Mouse (Mus musculus) embryonic facial prominence, embryonic 12.5 days (tissue): ENCODE results near the gene Fer. TPM values are rescaled to one million over a fixed set of nuclear protein-coding genes. Genes with fewer than 3 reads are reported as not detected.

ENCODE experiments used
- ATAC-seq: fragments of 200-750 bp; cut with Nextera tagmentation; 2 replicates; pipeline ENCODE4 v1.8.0; 2017; ENCODE audit not compliant: insufficient number of reproducible peaks, insufficient read depth, low FRiP score, low TSS enrichment
- H3K27ac ChIP-seq: fragments of 300-500 bp; sonication (generic); 2 replicates; pipeline ENCODE4 v1.5.1; 2016; ENCODE audit warnings: mild to moderate bottlenecking
- H3K27me3 ChIP-seq: fragments of 300-500 bp; sonication (generic); 2 replicates; pipeline ENCODE4 v1.6.1; 2016; ENCODE audit warnings: mild to moderate bottlenecking, moderate library complexity
- H3K36me3 ChIP-seq: fragments of 300-500 bp; sonication (generic); 2 replicates; pipeline ENCODE4 v1.6.1; 2016; ENCODE audit warnings: mild to moderate bottlenecking
- H3K4me1 ChIP-seq: fragments of 300-500 bp; sonication (generic); 2 replicates; pipeline ENCODE4 v1.6.1; 2016
- H3K4me2 ChIP-seq: fragments of 300-500 bp; sonication (generic); replicated peaks from 2 replicates; pipeline ENCODE4 v1.6.1; 2016; ENCODE audit warnings: mild to moderate bottlenecking, moderate library complexity
- H3K4me3 ChIP-seq: fragments of 300-500 bp; sonication (generic); 2 replicates; pipeline ENCODE4 v1.5.1; 2016; ENCODE audit warnings: mild to moderate bottlenecking
- H3K9ac ChIP-seq: fragments of 300-500 bp; sonication (generic); 2 replicates; pipeline ENCODE4 v1.6.1; 2016; ENCODE audit warnings: mild to moderate bottlenecking, moderate library complexity
- H3K9me3 ChIP-seq: fragments of 300-500 bp; sonication (generic); 2 replicates; pipeline ENCODE4 v1.6.1; 2016; ENCODE audit warnings: mild to moderate bottlenecking, moderate library complexity
- whole genome bisulfite sequencing: fragments of 180-500 bp; shearing (Covaris S2); methylation state at CpG from one replicate; pipeline ENCODE4 v1.1.7; 2016; 5-methylcytosine and 5-hydroxymethylcytosine counted together
- polyA plus RNA-seq: library from polyadenylated mRNA; unstranded; fragments of >200 nt; fragmentation: Nextera tagmentation; extraction: Ambion mirVana; gene quantifications from 2 replicates; pipeline ENCODE4 v1.2.1, GENCODE M21; 2016

Gene Fer
- polyA plus RNA-seq, 1 experiment from 2014 or later, result 32.2 TPM

DNA sequence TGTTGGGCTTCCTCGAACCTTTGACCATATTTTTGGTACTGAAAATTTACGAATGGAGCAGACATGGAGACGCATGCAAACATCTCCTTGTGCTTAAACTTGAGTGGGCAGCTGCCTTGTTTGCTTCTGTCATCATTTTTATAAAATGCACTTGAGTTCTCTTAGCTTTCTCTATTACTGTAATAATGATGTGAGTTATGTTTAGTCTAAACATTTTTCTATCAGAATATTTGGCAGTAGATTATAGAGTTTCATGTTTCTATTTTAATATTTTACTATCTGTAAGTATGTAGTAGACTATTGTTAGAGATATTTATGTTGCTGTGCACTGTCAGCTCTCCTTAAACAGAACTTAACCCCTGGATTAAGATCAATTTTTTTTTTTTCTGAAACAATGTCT, 128.3 kb downstream of the Fer start:
- no peak overlapping the region for H3K27ac ChIP-seq
- H3K27me3 ChIP-seq, result no peaks in the 10 kb centered on the region
- WGBS, result 92% methylated on average over 3 of the region's 3 CpGs
- no peak overlapping the region for H3K9ac ChIP-seq
- ATAC-seq, result no peak
- no peaks in the 10 kb centered on the region for H3K9me3 ChIP-seq
- H3K4me1 ChIP-seq, result no peaks in the 10 kb centered on the region
- H3K4me2 ChIP-seq, result no peak overlapping the region
- H3K36me3 ChIP-seq, result no peaks in the 10 kb centered on the region
- no peak overlapping the region for H3K4me3 ChIP-seq

- 93% methylated on average over 1 of the region's 1 CpGs for WGBS
- Histone ChIP-seq H3K4me2 (no peak overlapping the region), H3K27ac (no peak overlapping the region), H3K9me3 (no peaks in the 10 kb centered on the region), H3K4me1 (no peaks in the 10 kb centered on the region), H3K4me3 (no peak overlapping the region), H3K27me3 (no peaks in the 10 kb centered on the region), H3K9ac (no peak overlapping the region), H3K36me3 (no peaks in the 10 kb centered on the region)
- no peak for ATAC-seq
Observed at GRCm38 (mm10) chr17:63995921-63996320, 133.1 kb downstream of the Fer start.

GRCm38 (mm10) chr17:63997643-63998042, 134.8 kb downstream of the Fer start:
- H3K27me3 ChIP-seq, result no peaks in the 10 kb centered on the region
- H3K36me3 ChIP-seq, result no peaks in the 10 kb centered on the region
- no peaks in the 10 kb centered on the region for H3K4me1 ChIP-seq
- no peaks in the 10 kb centered on the region for H3K9me3 ChIP-seq
- H3K4me2 ChIP-seq, result no peak overlapping the region
- 82% methylated on average over 6 of the region's 6 CpGs for WGBS
- no peak overlapping the region for H3K4me3 ChIP-seq
- no peak overlapping the region for H3K27ac ChIP-seq
- no peak for ATAC-seq
- H3K9ac ChIP-seq, result no peak overlapping the region

GRCm38 (mm10) chr17:64003444-64003843, 140.6 kb downstream of the Fer start:
- Histone ChIP-seq H3K27me3 (no peaks in the 10 kb centered on the region), H3K4me1 (peaks cover 4% of the 10 kb centered on the region; the same call in 1 of the 2 replicates), H3K4me2 (no peak overlapping the region), H3K9me3 (no peaks in the 10 kb centered on the region), H3K4me3 (no peak overlapping the region), H3K27ac (no peak overlapping the region), H3K9ac (no peak overlapping the region), H3K36me3 (no peaks in the 10 kb centered on the region)
- ATAC-seq, result no peak
- WGBS, result 72% methylated on average over 13 of the region's 13 CpGs

DNA sequence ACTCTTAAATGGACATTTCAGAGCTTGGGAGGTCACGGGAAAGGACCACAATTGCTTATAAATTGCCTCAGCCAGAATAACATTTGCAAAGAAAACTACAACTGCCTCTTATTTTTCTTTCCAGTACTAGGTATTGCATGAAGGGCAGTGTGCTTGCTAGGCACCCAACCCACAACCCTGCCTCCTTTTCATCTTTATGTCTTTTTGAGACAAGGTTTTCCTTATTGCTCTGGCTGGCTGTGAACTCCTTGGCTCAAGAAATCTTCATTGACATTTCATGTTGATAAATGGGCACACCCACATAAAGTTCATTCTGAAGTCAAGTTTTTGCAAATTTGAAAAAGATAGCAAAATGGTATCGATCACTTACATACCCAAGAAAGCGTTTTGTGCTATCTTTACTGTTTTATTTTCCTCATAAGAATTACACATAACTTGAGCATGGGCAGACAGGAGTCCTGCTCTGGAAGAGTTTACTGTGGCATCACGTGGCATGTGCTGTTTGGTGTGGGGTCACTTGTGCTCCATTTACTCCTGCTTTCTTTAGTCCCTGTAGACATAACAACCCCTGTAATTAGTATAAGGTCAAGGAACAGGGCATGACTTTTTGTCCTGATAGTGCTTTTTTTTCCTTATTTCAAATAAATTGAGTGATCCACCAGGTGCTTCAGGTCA, 142.8 kb downstream of the Fer start:
- Histone ChIP-seq H3K4me1 (peaks cover 4% of the 10 kb centered on the region; the same call in 1 of the 2 replicates), H3K27ac (no peak overlapping the region), H3K9ac (no peak overlapping the region), H3K4me3 (no peak overlapping the region), H3K27me3 (no peaks in the 10 kb centered on the region), H3K9me3 (no peaks in the 10 kb centered on the region), H3K36me3 (no peaks in the 10 kb centered on the region), H3K4me2 (no peak overlapping the region)
- WGBS, result 68% methylated on average over 4 of the region's 4 CpGs
- ATAC-seq, result no peak

DNA sequence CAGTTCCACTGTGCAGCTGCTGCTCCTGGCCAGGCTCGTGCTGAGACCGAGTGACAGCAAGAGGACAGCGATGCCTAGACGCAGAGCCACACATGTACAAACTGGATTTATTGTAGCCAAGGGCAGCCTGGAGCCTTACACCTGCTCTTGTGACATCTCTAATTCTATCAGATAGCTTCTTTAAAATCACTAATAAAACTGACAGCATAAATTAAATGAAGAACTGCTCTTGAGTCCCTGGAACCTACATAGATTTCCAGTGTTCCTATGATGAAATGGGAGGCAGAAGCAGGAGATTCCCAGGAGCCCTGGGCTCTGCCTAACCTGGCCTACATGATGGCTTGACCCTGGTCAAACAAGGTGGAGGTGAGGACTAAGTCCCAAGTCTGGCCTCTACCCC, 153.7 kb downstream of the Fer start:
- Histone ChIP-seq H3K27ac (no peak overlapping the region), H3K4me3 (no peak overlapping the region), H3K4me2 (no peak overlapping the region), H3K4me1 (no peaks in the 10 kb centered on the region), H3K9me3 (no peaks in the 10 kb centered on the region), H3K9ac (no peak overlapping the region), H3K27me3 (no peaks in the 10 kb centered on the region), H3K36me3 (no peaks in the 10 kb centered on the region)
- WGBS, result 89% methylated on average over 4 of the region's 4 CpGs
- no peak for ATAC-seq

GRCm38 (mm10) chr17:64018240-64018639, 155.4 kb downstream of the Fer start:
- Histone ChIP-seq H3K4me1 (no peaks in the 10 kb centered on the region), H3K27ac (no peak overlapping the region), H3K9me3 (no peaks in the 10 kb centered on the region), H3K4me2 (no peak overlapping the region), H3K27me3 (no peaks in the 10 kb centered on the region), H3K4me3 (no peak overlapping the region), H3K9ac (no peak overlapping the region), H3K36me3 (no peaks in the 10 kb centered on the region)
- ATAC-seq, result no peak
- 91% methylated on average over 6 of the region's 6 CpGs for WGBS

DNA sequence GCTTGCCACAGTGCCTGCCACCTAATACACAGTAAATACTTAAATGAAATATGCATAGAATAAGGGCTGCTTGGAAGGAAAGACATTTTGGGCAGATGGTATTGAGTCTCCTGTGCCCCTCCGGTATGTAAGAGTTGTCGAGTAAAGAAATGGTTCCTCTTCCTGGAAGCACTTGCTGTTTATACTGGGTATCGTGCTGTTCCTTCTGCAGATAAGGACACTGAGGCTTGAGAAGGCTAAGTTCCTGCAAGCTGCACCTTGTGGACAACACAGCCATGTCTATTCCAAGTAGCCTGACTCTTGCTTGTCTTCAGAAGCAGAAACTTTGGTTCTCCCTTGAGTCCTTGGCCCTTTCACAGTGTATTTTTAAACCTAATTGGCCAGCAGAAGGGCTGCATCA, 156.0 kb downstream of the Fer start:
- no peaks in the 10 kb centered on the region for H3K36me3 ChIP-seq
- H3K4me2 ChIP-seq, result no peak overlapping the region
- H3K9ac ChIP-seq, result no peak overlapping the region
- WGBS, result 91% methylated on average over 3 of the region's 3 CpGs
- ATAC-seq, result no peak
- no peak overlapping the region for H3K4me3 ChIP-seq
- no peaks in the 10 kb centered on the region for H3K27me3 ChIP-seq
- H3K9me3 ChIP-seq, result no peaks in the 10 kb centered on the region
- no peak overlapping the region for H3K27ac ChIP-seq
- H3K4me1 ChIP-seq, result no peaks in the 10 kb centered on the region

DNA sequence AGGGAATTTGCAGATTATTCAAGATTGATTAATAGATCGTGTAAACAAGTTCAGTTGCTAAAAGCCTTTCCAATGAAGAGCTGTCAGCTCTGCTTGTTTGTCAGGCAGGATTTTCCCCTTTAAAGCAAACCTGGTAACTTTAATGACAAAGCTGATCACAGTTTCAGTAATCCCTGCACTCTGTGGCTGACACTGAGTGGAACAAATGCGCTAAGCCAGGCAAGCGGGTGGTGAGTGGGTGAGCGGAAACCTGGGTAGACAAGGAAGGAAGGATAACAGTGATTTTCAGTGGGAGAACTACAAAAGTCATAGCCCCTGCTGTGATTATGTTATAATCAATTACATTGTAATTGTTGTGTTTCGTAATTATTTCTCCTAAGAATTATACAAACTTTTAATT, 156.8 kb downstream of the Fer start:
- Histone ChIP-seq H3K36me3 (no peaks in the 10 kb centered on the region), H3K9me3 (no peaks in the 10 kb centered on the region), H3K4me3 (no peak overlapping the region), H3K9ac (no peak overlapping the region), H3K27ac (no peak overlapping the region), H3K4me1 (no peaks in the 10 kb centered on the region), H3K27me3 (no peaks in the 10 kb centered on the region), H3K4me2 (no peak overlapping the region)
- 70% methylated on average over 5 of the region's 5 CpGs for WGBS
- no peak for ATAC-seq

DNA sequence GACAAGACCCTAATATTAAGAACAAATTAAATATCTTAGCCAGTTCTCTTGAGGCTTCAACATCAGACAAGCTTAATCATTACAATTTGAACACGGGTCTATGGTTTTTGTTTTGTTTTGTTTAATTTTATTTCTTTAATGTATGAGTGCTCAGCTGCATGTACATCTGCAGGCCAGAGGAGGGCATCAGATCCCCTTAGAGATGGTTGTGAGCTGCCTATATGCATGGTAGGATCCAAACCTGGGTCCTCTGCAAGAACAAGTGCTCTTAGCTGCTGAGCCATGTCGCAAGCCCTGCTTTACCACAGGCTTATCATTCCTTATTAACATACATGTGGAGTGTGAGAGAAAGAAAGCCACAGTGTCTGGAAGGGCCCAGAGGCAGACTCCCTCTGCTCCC, 163.6 kb downstream of the Fer start:
- Histone ChIP-seq H3K9me3 (no peaks in the 10 kb centered on the region), H3K36me3 (no peaks in the 10 kb centered on the region), H3K27me3 (no peaks in the 10 kb centered on the region), H3K4me3 (no peak overlapping the region), H3K4me1 (no peaks in the 10 kb centered on the region), H3K9ac (no peak overlapping the region), H3K4me2 (no peak overlapping the region), H3K27ac (no peak overlapping the region)
- no peak for ATAC-seq
- WGBS, result 67% methylated on average over 2 of the region's 2 CpGs

- no peak overlapping the region for H3K4me2 ChIP-seq
- no peak for ATAC-seq
- H3K27me3 ChIP-seq, result no peaks in the 10 kb centered on the region
- H3K4me1 ChIP-seq, result no peaks in the 10 kb centered on the region
- no peak overlapping the region for H3K4me3 ChIP-seq
- no peak overlapping the region for H3K9ac ChIP-seq
- no peaks in the 10 kb centered on the region for H3K36me3 ChIP-seq
- H3K27ac ChIP-seq, result no peak overlapping the region
- H3K9me3 ChIP-seq, result no peaks in the 10 kb centered on the region
Observed at GRCm38 (mm10) chr17:64041771-64042170, 178.9 kb downstream of the Fer start.

DNA sequence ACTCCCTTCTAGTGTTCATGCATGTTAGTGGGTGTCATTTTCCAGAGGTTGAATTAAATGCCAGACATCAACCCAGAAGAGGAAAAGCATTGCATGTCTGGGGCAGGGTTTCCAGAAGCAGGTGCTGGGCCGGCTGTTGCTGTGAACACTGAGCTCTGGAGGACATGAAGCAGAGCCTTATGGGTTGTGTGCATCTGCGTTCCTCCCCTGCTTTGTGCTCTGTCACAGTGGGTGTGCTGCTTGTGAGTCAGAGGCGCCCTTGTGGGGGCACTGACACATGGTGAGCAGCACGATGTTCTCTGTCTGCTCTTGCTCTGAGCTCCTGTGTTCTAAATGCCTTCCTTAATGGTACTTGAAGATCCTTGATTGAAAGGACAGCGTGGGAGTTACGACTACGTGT, 182.5 kb downstream of the Fer start:
- no peak overlapping the region for H3K27ac ChIP-seq
- peaks cover 5% of the 10 kb centered on the region; the same call in 1 of the 2 replicates for H3K4me1 ChIP-seq
- no peaks in the 10 kb centered on the region for H3K36me3 ChIP-seq
- 68% methylated on average over 7 of the region's 7 CpGs for WGBS
- no peak overlapping the region for H3K4me3 ChIP-seq
- no peak for ATAC-seq
- no peaks in the 10 kb centered on the region for H3K27me3 ChIP-seq
- H3K4me2 ChIP-seq, result no peak overlapping the region
- no peak overlapping the region for H3K9ac ChIP-seq
- no peaks in the 10 kb centered on the region for H3K9me3 ChIP-seq

DNA sequence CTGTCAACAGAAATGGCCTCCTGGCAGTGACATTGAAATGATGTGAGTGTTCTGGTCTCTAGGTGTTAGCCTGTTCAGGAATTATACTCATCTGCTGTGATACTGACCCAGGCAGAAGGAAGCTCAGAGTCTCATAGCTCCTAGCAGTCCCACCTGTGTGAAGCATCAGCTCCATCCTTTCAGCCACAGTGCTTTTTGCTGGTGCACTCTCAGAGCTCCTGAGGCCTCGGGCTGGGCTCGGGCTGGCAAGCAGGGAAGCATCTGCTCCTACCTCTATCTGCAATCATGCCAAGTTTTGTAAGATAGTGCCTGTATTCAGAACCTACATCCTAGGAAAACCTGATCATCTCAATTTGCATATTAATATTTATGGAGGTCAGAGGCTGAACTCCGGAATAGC, 183.7 kb downstream of the Fer start:
- Histone ChIP-seq H3K4me2 (no peak overlapping the region), H3K27ac (no peak overlapping the region), H3K9ac (no peak overlapping the region), H3K4me1 (peaks cover 5% of the 10 kb centered on the region; the same call in 1 of the 2 replicates), H3K36me3 (no peaks in the 10 kb centered on the region), H3K4me3 (no peak overlapping the region), H3K9me3 (no peaks in the 10 kb centered on the region), H3K27me3 (no peaks in the 10 kb centered on the region)
- no peak for ATAC-seq
- 89% methylated on average over 3 of the region's 3 CpGs for WGBS
